Mouse (Mus musculus): Measurements from ENCODE around the gene Sh3pxd2b.

Sh3pxd2b gene

DNA sequence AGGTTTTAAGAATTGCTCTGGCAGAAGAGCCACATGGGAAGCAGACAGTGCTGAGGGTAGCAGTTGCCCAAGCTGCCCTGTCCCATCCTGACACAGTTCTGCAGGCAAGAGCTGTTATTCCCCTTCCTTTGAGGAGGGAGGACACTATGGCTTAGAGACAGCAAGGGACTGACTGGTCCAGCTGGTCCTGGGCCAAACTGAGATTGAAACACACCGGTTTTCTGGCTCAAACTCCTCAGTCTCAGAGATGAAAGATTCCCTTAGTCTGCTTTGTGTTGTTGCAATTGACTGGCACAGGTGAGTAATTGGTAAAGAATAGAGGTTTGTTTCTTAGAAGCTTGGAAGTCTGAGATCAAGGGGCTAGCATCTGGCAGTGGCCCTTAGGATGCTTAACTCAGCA is 23.3 kb downstream of the Sh3pxd2b start:
- in situ Hi-C loops (cut with MboI, MseI): loop anchor here (25.0 kb wide), 1 partner anchor 1166 kb away; no protein-coding TSS in a partner anchor

DNA sequence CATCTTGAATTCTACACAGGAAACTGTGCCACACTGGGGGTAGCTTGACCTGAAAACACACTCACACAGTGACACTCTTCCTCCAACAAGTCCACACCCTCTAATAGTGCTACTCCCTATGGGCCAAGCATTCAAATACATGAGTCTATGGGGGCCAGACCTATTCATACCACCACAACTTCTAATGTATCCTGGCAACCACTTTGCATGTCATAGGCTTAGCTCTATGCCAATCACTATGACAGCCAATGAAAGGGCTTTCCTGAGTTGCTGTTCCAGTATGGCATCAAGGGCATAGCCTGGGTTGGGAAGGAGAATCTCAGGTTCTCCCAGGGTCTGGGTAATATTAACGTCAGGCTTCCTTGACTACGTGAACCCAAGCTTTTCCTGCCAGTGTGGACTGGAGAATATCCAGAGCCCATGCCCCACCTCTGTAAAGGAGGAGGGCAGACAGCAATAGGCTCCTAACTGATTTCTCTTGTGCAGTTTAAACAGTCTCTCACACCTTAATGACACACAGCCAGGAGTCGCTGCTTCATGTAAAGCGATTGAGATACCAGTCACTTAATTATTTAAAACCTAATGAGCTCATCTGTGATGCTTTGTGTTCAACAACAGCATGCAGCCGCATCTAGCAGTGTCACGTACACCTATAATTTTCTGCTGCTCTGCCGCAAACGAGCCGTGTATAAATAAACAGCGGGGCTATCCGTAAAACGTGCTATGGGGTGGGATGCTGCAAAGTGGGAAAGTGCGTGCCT is 25.8 kb downstream of the Sh3pxd2b start:
- in situ Hi-C loops (cut with MboI, MseI): loop anchor here (25.0 kb wide), 1 partner anchor 1164 kb away; no protein-coding TSS in a partner anchor

DNA sequence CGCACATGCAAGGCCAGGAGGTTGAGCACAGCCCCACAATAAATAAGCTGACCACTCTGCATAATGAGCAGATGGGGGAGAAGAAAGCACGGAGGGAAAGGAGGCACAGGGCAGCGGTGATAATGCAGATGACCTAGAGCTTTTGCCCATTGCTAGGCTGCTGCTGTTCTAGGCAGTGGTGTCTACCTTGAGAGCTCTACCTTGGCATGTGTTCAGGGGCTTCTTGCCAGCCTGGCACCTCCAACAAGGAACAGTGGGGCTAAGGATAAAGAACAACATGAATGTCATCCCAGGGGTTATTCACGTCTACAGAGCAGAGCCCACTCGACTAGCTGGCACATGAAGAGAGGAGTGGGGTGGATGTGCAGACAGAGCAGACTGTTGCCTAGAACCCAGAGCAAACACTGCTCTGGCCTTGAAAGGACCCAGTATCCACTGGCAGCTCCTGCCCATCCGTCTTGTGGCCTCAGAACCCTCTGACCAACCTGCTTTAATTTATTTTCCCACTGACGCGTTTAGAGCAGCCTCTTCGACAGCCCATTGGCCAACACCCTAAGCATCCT is 26.5 kb downstream of the Sh3pxd2b start:
- in situ Hi-C loops (cut with MboI, MseI): loop anchor here (25.0 kb wide), 1 partner anchor 1163 kb away; no protein-coding TSS in a partner anchor

DNA sequence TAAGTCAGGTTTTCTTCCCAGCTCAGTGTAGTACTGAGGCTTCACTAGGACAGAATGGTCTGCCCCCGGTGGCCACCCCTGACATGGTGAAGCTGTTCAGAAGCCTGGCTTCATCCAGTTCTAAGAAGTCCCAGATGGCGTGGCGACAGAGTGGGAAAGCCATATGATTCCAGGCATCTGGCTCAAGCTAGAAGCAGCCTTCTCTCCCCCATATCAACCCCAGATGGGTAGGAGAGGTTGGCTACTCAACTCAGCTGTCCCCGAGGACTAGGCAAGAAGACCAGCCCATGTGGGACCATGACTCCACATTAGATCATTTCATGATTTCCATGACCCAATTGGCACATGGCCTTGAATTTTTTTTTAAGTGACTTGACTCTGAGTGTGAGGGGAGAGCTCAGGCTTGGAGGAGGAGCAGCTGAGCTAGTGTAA is 27.5 kb downstream of the Sh3pxd2b start:
- in situ Hi-C loops (cut with MboI, MseI): no loop called here

DNA sequence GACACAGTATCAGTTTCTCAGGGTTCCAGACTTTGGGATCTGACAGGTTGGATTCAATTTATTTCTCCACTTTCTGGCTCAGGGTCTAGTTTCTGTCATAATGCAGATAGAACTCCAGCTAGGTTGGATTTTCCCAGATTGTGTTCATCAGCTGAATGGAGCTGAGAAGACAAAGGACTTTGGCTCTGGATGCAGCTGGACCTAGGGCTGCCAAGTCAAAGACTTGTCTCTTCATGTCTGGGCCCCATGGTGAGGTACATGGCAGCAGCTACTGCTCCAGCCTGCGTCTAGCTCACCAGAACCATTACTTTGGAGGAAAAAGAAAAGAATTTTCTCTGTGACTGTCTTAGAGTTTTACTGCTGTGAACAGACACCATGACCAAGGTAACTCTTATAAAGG is 28.5 kb downstream of the Sh3pxd2b start:
- in situ Hi-C loops (cut with MboI, MseI): no loop called here

DNA sequence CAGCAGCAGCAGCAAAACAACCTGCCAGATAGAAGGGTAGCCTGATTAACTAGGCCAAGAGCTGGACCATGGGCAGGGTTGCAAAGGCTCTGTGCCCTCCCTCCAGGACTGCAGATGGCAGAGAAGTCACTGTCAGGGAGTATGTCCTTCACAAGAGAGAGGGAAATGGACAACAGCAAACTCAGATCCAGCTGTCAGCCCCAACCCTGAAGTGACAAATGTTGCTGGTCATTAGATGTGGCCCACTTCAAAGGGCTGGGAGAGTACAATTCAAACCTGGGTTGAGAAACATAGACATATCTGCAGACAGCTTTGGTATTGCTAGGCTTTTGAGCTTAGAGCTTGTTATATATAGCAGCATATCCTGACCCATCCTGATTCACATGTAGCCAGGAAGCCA is 32.3 kb downstream of the Sh3pxd2b start:
- in situ Hi-C loops (cut with MboI, MseI): no loop called here

DNA sequence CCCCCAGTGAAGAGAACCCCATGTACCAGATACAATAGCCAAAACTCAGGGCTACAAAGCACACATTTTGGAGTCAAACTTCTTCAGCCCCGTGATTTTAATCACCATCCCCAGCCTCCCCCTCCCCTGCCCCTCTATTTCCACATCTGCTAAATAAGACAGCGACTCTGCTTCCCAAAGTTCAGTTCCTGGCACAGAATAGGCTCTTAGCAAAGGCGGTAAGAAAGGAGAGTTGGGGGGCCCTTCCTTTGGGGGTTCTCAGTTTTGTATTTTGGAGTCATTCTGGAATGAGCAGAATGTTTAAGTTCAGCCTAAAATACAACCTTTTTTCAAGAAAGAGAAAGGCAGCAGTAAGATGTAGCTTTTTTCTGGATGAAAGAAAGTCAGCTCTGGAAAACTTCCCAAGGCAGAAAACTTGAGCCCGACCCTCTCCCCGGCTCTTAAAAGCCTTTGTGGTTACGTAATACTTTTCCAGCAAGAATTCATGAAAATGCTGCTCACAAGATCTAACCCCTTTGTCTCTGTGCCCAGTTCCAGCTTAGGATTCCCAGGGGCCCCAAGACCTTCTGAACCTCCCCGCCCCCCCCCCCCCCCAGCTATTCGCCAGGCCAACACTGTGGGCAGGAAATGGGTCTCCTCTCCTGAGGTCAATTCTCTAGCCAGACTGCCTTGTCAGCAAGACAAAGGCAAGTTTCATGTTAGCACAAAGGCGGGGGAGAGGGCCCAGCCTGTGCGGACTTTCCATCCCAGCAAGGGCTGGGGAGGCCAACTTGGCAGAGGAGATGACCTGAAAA is 35.9 kb downstream of the Sh3pxd2b start:
- in situ Hi-C loops (cut with MboI, MseI): no loop called here

DNA sequence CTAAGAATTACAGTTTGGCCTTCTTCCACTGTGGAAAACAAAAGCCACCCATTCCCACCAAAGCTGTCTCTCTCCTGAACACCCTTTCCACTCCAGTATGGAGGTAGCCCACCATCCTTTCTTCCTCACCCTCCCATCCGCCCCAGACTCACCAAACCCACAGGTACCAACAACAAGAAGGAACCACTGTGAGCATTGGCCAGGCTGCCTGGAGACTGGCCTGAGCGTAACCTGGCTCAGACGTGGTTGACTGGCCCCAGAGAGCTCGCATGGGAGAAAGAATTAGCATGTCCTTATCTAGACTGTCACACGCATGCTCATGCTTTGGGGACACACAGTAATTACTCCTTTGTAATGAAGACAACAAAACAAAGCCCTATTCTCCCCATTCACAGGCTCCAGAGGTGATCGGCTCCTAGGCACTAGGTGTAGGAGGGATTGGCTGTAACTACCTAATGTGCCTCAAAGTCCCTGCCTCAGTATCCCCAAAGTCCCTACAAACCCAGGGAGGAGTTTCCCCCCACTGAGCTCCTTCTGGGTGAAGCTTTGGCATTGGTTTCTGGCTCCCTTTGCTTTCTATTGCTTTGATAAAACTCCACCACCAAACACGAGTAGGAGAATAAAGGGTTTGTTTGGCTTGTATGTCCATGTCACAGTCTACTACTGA is 36.6 kb downstream of the Sh3pxd2b start:
- in situ Hi-C loops (cut with MboI, MseI): no loop called here

DNA sequence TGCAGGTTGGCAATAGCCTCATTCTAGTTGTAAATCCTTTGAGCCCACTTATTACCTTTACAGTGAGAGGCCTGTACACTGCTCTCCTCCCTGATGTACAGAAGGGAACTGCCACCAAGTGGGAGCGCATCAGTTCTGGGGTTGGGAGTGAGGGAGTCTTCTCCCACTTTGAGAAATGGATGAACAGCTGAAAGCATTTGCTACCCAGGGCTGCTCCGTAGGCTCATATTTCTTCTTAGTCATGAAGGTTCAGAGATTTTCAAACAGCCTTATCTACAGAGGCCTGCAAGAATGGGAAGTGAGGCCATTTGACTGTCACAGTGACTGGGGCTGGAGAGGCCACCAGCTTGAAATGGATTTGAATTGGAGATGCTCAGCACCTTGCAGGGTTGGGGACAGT is 38.4 kb downstream of the Sh3pxd2b start:
- in situ Hi-C loops (cut with MboI, MseI): no loop called here

DNA sequence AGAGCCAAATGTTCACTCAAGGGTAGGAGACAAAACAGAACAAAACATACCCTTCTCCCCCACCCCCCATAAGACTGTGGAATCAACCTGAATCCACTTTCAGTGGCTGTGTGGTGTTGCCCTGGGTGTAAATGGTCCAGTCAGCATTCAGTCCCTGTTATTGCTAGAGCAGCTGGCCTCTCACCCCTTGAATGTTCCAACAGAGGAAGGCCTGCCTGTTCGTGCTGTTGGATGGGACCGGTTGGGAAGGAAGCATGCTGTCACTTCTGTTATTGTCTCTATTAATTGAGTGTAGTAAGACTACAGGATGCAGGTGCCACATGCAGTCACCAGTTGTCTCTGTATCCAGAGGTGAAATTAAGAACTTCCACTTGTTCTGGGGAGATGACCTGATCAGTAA is 40.4 kb downstream of the Sh3pxd2b start:
- in situ Hi-C loops (cut with MboI, MseI): no loop called here

DNA sequence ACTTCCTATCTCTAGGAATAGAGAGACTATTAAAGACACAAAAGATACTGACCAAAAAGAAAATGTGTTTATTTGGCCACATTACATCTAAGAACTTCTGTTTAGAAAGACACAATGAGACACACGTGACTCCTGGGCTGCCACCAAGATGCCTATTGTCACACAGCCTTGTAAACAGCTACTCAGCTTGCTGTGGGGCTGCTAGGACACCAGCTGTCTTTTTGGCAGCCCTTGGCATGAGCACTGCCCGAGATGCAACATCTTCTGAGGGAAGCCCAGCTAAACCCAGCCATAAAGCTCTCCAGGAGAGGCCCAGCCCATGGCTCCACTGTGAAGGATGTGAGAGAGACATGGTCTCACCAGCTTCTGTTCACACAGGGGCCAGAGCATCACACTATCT is 45.5 kb downstream of the Sh3pxd2b start:
- in situ Hi-C loops (cut with MboI, MseI): no loop called here

DNA sequence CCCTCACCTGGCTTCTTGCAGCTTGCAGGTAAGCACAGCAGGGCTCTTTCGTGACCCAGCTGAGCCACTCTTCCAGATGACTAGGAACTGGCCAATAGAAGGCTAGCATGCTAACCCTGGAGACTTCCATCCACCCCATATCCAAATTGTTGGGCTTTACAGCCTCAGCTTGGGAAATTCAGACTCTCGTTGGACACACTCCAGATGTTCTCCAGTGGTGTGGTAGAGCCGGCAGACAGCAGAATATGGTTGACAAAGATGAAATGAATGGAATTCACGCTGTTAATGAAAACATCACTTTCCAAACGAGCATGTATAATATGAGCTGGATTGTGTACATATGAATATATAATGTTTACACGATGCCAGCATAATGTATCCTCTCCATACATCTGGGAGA is 48.2 kb downstream of the Sh3pxd2b start:
- in situ Hi-C loops (cut with MboI, MseI): no loop called here

DNA sequence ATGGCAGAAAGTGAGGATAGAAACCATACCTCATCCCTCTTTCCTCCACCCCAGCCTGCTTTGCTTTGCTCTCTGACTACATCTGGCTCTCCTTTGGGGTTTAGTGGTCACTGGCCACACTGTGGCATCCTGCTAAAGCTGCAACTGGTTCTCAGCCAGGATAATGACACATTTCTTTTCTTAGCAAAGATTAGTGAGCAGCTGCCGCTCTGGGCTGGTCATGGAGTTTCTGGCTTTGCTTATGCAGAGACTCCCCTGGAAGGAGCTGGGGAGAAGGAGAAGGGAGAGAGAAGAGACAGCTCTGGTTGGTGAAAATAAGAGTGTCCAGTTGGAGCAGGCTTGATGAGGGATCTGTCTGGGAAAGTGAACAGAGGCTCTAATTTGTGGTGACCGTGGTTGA is 50.8 kb downstream of the Sh3pxd2b start:
- in situ Hi-C loops (cut with MboI, MseI): no loop called here

DNA sequence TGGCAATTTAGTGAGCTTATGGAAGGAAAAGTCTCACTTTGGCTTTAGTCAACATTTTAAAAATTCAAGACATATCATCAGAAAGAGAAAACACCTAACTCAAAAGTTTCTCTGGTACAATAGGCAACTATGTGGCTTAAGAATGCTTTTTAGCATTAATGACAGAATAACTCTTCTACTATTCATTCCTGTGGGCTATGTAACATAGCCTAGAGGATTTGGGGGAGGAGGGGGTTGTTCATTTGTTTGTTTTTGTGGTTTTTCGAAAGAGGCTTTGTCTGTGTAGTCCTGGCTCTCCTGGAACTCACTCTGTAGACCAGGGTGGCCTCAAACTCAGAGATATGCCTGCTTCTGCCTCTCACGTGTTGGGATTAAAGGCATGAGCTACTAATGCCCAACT is 51.6 kb downstream of the Sh3pxd2b start:
- in situ Hi-C loops (cut with MboI, MseI): no loop called here

DNA sequence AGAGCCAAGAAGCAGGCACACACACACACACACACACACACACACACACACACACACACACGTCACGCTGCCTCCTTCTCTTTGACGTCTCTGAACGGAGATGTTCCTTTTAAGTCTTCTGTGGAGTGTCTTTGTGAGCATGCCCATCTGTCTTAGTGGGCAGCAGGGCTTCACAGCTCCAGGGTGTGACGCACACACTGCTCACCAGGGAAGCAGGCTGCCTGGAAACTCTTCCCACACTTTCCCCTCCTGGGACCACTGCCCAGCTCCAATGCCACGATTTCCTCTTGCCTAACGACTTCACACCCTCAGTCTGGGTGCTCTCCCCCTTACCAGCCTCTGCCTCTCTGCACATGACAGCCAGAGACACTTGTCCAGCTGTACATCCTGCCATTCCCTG is 55.1 kb downstream of the Sh3pxd2b start:
- in situ Hi-C loops (cut with MboI, MseI): no loop called here

DNA sequence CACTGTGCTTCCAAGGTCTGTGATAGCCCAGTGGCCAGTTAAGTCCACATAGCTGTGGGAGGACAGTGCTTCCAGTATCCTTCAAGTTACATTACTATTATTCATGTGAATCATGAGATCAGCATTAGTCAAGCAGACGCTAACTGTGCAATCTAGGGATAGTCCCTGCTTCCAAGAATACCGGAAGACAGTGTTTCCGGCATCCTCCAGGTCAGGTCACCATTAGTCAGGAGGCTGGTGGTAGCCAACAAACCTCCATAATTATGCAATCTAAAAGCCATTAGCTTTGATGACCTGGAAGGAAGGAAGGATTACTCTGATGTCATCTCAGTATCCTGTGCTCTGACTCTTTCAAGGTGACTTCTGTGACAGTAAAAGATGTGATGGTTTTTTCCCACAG is 57.1 kb downstream of the Sh3pxd2b start:
- in situ Hi-C loops (cut with MboI, MseI): no loop called here

DNA sequence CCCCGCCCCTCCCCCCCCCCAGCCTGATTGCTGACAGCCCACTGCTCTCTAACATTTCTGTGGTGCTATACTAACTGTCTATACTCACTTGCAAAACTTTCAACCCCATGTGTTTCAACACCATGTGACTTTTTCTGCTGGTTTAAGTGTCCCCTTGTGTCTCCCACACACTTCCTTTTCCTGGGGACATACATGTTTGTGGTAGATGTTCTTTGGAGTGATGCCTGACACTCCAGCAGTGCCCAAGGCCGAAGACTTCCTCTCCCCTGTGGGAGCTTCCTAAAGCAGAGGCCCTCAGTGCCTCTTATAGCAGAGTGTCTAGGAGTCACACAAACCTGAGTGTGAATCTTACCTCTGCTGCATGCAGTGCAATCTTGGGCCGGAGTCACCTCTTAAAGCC is 60.2 kb downstream of the Sh3pxd2b start:
- in situ Hi-C loops (cut with MboI, MseI): no loop called here

DNA sequence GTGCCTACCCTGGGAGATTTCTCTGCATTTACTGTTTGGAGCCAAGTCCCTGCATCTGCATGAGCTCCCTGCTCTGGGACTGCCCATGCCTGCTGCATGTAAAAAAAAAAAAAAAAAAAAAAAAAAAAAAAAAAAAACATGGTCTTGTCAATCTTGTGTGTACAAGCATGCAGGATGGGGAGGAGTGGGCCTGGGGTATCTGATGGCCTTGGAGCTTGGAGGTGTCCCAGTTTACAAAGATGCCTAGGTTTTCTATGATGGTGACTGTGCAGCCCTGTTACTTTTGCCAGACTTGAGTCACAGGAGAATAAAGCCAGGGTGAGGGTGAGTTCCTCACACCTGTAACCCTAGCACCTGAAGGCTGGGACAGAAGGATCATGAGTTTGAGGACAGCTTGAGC is 61.4 kb downstream of the Sh3pxd2b start:
- in situ Hi-C loops (cut with MboI, MseI): no loop called here

DNA sequence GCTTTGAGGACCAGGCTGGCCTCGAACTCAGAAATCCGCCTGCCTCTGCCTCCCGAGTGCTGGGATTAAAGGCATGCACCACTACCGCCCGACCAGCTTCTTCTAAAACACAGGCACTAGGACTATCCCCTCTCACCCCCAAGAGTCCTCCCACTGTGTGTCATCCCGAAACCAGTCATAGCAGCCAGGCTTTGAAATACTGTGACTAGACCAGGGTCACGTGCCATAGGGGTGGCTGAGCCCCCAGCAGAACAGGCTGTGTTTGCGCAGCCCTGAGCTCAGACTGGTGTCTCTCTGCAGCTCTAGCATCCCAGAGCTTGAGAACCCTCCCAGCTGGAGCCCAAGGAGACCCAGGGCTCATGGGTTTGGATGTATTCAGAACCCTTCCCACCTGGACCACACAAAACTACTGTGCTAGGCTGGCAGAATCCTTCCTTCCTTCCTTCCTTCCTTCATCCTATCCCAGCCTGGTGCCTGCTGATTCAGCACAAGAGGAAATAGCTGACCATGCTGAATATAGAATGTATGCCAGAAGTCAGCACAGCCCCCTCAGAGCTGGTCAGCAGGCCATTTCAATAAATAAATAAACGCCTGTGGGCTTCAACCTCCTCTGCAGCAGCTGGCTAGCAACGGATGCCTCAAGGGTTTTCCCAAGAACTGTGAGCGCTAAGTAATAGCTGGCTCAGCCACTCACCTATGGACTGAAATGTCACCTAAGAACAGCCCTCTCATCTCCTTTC is 62.4 kb downstream of the Sh3pxd2b start:
- in situ Hi-C loops (cut with MboI, MseI): no loop called here

DNA sequence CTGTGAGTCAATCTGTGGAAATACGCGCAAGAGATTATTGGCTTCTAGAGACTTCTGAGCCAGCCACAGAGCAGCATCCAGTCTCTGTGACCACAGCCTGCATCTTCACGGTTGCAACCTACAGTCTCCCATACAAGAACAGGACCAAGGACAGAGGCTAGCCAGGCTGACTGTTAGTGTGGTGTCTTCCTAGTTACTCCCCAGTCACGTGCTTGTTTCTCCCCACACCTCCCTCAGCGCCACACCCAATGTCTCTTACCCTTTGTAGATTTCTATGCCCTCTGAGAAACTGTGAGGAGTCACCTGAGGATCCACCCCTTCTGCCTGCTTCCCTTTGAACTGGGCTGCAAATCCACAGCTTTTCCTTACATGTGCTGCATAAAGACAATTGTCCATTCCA is 72.4 kb downstream of the Sh3pxd2b start:
- in situ Hi-C loops (cut with MboI, MseI): no loop called here

DNA sequence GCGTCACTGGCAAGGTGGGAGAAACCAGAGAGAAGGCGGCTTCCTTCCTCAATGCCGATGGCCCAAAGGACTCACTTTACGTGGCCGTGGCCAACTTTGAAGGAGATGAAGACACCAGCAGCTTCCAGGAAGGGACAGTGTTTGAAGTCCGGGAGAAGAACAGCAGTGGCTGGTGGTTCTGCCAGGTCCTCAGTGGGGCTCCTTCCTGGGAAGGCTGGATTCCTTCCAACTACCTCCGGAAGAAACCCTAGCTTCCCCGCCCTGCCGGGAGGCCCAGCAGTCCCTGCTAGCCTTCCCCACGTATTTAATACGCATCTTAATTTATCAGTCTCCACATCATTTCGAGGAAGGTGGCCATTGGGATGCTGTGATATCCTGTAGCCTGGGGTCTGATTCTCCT is 75.7 kb downstream of the Sh3pxd2b start:
- in situ Hi-C loops (cut with MboI, MseI): no loop called here
